Mouse (Mus musculus) adipocyte (in vitro differentiated cells): Measurements from ENCODE around the gene Ppp1r14d.

ENCODE experiments used
- DNase-seq: peaks from one replicate; pipeline ENCODE4 v3.0.0-alpha.2; 2016; ENCODE audit warnings: low spot score

Ppp1r14d gene

GRCm38 (mm10) chr2:119236682-119237209 lies 7.0 kb upstream of the Ppp1r14d start:
- DNase-seq: no peak

GRCm38 (mm10) chr2:119209176-119209507 lies 20.6 kb downstream of the Ppp1r14d start:
- DNase-seq: no peak

DNA sequence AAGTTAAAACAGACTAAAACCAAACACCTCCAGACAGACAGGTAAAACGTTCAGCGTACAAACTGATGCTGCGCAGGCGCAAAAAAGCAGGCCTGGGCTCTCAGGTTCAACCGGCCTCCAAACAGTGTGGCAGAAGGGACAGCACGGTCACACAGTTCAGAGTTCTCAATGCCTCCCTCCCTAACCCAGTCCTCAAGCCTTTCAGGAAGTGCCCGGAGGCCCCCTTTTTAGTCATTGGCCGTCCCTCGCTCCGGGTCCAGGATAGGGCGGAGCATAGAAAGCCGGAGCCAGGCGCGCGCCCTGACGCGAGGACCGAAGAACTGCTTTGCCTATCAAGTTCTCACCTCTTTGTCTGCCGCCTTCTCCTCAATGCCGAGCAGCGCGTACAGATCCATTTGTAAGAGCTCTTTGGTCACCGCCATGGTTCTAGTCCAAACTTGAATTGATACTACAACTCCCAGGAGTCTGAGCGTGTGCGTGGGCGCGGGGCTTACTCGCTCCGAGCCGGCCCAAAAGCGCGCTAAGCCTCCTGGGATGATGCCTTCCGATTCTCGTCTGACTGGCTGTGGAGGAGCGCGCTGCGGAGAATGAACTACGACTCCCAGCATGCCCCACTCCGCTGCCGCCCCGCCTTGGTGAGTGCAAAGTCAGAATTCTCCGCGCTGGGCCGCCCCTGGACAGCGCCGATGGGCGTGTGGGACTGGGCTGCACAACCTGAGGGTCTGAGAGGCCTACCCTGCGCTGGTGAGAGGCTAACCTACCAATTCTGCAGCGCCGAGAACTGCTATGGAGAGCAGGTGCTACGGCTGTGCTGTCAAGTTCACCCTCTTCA lies 21.1 kb downstream of the Ppp1r14d start, which contains the start of the genes Zfyve19 and Dnajc17:
Gene Zfyve19, plus strand, starts transcription at position 274 of the 832 bp plus-strand sequence.
Gene Dnajc17, minus strand, starts transcription at position 452 of the 832 bp plus-strand sequence.
- peak; percentile 99 for DNase-seq

GRCm38 (mm10) chr2:119207961-119208343 lies 21.8 kb downstream of the Ppp1r14d start:
- no peak for DNase-seq

GRCm38 (mm10) chr2:119203871-119204460 lies 25.7 kb downstream of the Ppp1r14d start:
- DNase-seq: peak; percentile 92

DNA sequence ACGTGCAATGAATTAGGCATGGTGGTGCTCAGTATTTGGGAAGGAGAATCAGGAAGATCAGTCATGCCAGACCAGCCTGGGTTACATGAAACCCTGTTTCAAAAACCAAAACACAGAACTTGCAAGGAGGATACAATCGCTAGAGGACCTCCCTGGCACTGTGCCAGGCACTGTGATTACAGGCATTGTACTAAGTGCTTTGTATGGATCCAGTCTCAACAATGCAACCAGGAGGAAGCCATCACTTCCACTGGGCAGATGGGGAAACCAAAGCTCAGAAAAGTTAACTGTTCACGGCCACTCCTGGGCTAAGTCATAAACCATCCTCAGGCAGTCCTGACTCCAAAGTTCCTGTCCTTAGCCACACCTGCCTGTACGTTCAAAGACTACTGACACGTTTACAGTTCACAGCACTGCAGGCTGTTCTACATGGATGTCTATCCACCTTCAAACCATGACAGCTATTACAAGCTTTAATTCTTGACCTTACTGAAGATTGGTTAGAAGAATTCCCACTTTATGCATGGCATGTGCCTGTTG lies 26.7 kb downstream of the Ppp1r14d start:
- DNase-seq: no peak

DNA sequence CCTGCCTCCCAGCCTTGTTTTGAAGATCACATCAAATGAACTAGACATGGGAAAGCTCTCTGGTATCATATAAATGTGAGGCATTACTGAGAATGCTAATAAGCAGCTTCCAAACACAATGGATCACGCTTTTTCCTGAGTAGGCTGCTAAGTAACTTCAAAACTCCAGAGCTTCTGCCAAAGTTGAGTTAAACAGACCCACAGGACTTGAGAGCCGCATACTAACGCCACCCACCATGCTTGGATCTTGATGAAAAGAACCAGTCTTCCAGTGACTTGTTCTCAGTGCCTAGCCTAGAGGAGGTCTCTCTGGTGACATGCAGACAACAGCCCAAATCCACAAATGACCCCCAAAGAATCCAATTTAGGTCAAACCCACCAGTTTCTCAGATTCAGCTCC lies 30.8 kb downstream of the Ppp1r14d start:
- no peak for DNase-seq

DNA sequence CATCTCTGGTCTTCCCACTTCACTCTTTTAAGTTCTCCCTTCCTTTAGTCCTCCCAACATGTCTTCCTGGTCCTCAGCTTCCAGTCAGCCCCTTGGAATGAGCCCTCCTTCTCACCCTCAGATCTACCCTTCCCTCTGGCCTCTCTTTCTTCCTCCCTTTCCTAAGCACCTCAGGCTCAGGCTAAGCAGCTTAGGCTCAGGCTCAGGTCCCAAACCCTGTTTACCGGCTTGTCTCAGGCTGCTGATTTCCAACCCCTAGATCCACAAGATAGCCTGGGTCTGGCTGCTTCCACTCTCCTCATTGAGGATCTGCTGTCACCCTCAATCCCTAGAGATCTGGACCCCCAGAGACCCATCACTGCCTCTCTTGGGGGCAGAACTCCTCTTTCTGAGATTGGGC lies 31.7 kb downstream of the Ppp1r14d start:
- DNase-seq: no peak

GRCm38 (mm10) chr2:119197493-119197892 lies 32.2 kb downstream of the Ppp1r14d start:
- no peak for DNase-seq

- no peak for DNase-seq
These were observed 33.2 kb downstream of the Ppp1r14d start for GRCm38 (mm10) chr2:119196316-119197108.

DNA sequence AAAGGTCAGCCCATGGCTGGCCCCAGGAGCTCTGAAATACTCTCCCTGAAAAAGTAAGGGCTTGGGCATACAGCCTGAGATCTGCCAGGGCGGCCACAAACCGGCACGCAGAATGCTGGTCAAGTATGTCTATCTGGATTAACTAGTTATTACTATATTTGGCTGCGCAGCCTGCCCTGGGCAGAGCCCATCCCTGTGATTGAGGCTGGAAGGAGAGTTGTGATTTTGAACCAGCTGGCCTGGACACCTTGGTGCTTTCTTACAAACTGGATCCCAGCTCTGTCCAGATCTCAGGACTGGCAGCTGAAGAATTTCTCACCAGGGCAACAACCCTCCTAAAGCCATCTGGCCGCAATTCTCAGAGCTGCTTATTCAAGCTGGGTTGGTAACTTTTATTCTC lies 35.6 kb downstream of the Ppp1r14d start:
- no peak for DNase-seq

DNA sequence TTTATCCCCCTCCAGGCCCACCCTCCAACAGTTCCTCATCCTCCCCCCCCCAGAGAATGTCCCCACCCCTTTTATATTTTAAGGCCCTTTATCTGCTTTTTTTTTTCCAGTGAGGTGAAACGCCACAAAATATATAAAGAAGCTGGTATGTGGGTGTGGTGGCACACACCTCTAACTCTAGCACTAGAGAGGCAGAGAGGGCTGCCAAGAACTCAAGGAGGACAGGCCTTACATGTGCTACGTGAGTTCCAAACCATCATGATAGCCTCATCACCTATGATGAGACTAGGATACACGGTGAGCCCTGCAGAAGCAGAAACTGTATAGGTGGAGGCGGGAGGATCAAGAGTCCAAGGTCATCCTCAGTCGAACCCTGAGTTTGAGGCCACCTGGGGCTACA lies 38.7 kb downstream of the Ppp1r14d start:
- DNase-seq: no peak

DNA sequence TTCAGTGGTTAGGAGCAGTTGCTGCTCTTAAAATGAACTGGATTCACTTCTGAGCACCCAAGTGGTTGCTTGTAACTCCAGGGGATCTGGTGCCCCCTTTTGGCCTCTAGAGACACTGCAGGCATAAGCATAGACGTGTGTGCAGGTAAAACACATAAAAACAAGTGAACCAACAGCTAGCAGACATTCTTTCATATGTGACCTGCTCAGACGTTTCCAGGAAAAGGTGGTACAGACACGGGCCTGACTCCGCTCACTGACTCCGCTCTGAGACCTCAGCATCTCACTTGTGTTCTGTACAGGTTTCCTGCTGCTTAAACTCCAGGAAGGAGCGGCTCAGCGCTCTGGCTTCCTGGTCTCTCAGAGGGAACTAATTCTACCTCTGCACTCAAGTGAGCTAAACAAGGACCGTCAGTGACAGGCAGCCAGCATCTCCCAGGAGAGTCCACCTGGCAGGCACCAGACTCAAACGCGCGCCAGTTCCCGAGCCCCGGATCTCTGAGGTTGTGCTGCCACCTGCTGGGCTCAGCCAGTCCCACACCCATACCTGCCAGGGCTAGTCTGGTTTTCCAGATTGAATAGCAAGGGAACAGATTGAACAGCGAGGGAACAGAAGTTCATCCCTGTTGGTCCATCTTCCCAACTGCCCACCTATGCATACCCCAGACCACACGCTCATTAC lies 40.5 kb downstream of the Ppp1r14d start:
- DNase-seq: peak; percentile 88

DNA sequence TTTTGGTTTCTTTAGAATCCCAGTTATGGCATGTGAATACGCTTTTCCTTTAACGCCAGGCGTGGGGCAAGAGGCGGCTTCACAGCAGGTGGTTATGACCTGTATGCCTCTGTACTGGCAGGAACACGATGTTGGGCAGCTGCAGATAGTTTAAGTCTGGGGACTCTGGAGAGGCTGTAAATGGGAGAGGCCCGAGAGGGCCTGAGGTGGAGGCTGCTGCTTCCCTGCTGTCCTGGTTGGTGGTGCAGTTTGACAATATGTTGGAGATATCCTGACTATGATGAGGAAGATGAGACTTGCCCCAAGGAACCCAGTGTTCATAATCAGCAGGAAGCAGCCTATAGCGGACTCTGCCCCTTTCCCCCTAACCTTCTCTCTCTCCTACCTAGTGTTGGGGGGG lies 46.8 kb downstream of the Ppp1r14d start:
- no peak for DNase-seq

DNA sequence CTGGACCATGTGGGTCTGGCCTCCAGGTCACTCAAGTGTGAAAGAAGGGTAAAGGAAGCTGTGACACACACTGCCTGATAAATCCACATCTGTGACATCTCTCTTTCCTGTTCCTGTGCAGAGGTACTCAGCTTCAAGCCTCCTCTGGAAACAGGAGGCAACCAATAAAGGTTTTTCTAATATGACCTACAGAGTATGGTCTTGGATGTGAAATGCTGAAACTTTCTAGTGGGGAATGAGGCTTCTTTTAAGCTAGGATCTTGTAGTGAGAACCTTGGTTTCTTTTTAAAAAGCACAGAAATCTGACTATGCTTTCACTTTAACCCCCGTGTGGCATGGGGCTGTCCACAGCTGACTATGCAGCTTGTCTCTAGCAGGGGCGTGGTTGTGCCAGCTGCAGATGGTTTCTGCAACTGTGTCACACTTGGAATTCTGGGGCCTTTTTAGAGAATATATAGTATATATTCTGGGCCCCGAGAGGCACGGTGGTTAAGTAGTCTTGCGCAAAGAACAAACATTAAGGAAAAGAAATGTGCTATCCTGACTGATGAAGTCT lies 52.2 kb downstream of the Ppp1r14d start:
- DNase-seq: no peak

DNA sequence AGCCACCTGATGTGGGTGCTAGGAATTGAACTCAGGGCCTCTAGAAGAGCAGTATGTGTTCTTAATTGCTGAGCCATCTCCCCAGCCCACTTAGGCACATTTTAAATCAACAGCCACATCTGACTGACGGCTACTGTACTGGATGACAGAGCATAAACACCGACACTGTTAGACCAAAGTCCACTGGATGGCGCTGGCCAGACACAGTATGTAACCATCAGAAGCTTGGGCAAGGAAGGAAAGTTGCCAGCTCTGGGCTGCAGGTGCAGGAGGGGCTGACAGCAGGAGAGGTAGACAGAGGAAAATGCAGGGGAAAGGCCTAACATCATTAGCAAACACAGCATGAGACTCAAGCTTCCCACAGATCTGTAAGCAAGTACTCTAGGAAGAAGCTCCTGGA lies 52.9 kb downstream of the Ppp1r14d start:
- DNase-seq: peak; percentile 37

GRCm38 (mm10) chr2:119175614-119176013 lies 54.1 kb downstream of the Ppp1r14d start:
- DNase-seq: no peak

GRCm38 (mm10) chr2:119174866-119175265 lies 54.8 kb downstream of the Ppp1r14d start:
- DNase-seq: no peak

GRCm38 (mm10) chr2:119173991-119174651 lies 55.6 kb downstream of the Ppp1r14d start, which contains the start of gene Gm14137:
Gm14137 (plus strand) TSS chr2:119174509.
- DNase-seq: peak; percentile 51

GRCm38 (mm10) chr2:119172862-119173576 lies 56.7 kb downstream of the Ppp1r14d start:
- peak; percentile 77 for DNase-seq
